Mouse (Mus musculus) bone marrow, adult 2 months (tissue): ENCODE data around the gene Ccl17.

Source experiments
- CTCF ChIP-seq: fragments of 200-500 bp; IDR thresholded peaks from 2 replicates; pipeline ENCODE4 v1.5.1; 2011; ENCODE audit warnings: low read length, control low read depth; ENCODE audit not compliant: control insufficient read depth, insufficient read depth
- POLR2A ChIP-seq: fragments of 200-500 bp; IDR thresholded peaks from 2 replicates; pipeline ENCODE4 v1.6.1; 2011; ENCODE audit warnings: low read depth, mild to moderate bottlenecking, control low read depth, low read length, borderline replicate concordance; ENCODE audit not compliant: control insufficient read depth

- TF ChIP-seq CTCF (no peak), POLR2A (no peak)
Measured at GRCm38 (mm10) chr8:94781838-94782235, 28.4 kb upstream of the Ccl17 start.
